Mouse (Mus musculus) lung, embryonic 14.5 days (tissue): ENCODE results near the gene Nectin1. TPM values are rescaled to one million over a fixed set of nuclear protein-coding genes. Genes with fewer than 3 reads are reported as not detected.

Experiments
- ATAC-seq: fragments of 200-750 bp; cut with Nextera tagmentation; 2 replicates; pipeline ENCODE4 v1.8.0; 2017; ENCODE audit warnings: mild to moderate bottlenecking, moderate TSS enrichment, moderate library complexity; ENCODE audit not compliant: insufficient read depth
- DNase-seq: peaks from one replicate; pipeline ENCODE4 v3.0.0-alpha.2; 2015
- H3K27ac ChIP-seq: fragments of 300-500 bp; sonication (generic); 2 replicates; pipeline ENCODE4 v1.5.1; 2014; ENCODE audit warnings: low read depth, mild to moderate bottlenecking, moderate library complexity
- H3K27me3 ChIP-seq: fragments of 300-500 bp; sonication (generic); 2 replicates; pipeline ENCODE4 v1.6.1; 2014; ENCODE audit warnings: low read length, control low read depth; ENCODE audit not compliant: insufficient read depth
- H3K36me3 ChIP-seq: fragments of 300-500 bp; sonication (generic); 2 replicates; pipeline ENCODE4 v1.6.1; 2014; ENCODE audit warnings: control low read depth; ENCODE audit not compliant: insufficient read depth
- H3K4me1 ChIP-seq: fragments of 300-500 bp; sonication (generic); 2 replicates; pipeline ENCODE4 v1.6.1; 2014; ENCODE audit warnings: antibody characterized with exemption, control low read depth; ENCODE audit not compliant: insufficient read depth
- H3K4me2 ChIP-seq: fragments of 300-500 bp; sonication (generic); 2 replicates; pipeline ENCODE4 v1.6.1; 2014; ENCODE audit warnings: mild to moderate bottlenecking
- H3K4me3 ChIP-seq: fragments of 300-500 bp; sonication (generic); 2 replicates; pipeline ENCODE4 v1.5.1; 2014; ENCODE audit warnings: low read depth, low read length
- H3K9ac ChIP-seq: fragments of 300-500 bp; sonication (generic); 2 replicates; pipeline ENCODE4 v1.6.1; 2014
- H3K9me3 ChIP-seq: fragments of 300-500 bp; sonication (generic); 2 replicates; pipeline ENCODE4 v1.6.1; 2016; ENCODE audit warnings: low read depth, low read length, control low read depth
- CTCF ChIP-seq: IDR thresholded peaks from 2 replicates; pipeline ENCODE4 v1.5.1; 2016; ENCODE audit warnings: antibody characterized with exemption, low read depth
- WGBS: fragments of 180-500 bp; shearing (Covaris S2); extraction: QIAGEN DNeasy Blood & Tissue Kit; methylation state at CpG from one replicate; pipeline ENCODE4 v1.1.7; 2014; 5-methylcytosine and 5-hydroxymethylcytosine counted together
- polyA plus RNA-seq: library from polyadenylated mRNA; unstranded; fragments of >200 nt; fragmentation: Nextera tagmentation; extraction: Ambion mirVana; gene quantifications from 2 replicates; pipeline ENCODE4 v1.2.1, GENCODE M21; 2014

Gene Nectin1
- polyA plus RNA-seq, 1 experiment from 2014 or later, result 6.7 TPM

DNA sequence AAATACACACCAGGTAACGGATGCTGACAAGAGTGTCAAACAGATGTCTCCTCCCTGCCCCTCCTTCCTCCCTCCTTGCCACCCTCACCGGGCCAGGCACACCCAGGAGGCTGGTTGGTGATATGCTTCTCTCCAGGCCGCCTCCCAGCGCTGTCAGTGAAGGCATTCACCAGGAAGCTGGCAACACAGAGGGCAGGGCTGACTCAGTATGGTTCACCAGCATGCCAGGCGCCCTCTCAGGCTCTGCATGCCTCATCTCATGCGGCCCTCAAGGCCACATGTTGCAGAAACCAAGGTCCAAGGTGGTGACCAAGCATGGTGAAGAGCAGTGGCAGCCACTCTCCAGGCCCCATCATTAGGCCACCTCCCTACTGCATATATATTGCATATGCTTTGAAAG, 11.9 kb upstream of the Nectin1 start:
- no peak overlapping the region for H3K27ac ChIP-seq
- H3K4me3 ChIP-seq, result no peak overlapping the region
- no peaks in the 10 kb centered on the region for H3K36me3 ChIP-seq
- H3K27me3 ChIP-seq, result no peaks in the 10 kb centered on the region
- H3K4me1 ChIP-seq, result 0 out of 2 replicates have a peak, but pooled peaks cover 6% of the 10 kb centered on the region
- H3K9me3 ChIP-seq, result no peaks in the 10 kb centered on the region
- no peak overlapping the region for H3K9ac ChIP-seq
- ATAC-seq (no peak), DNase-seq (no peak)
- no peak overlapping the region for H3K4me2 ChIP-seq
- 57% methylated on average over 6 of the region's 6 CpGs for WGBS
- no peak for TF ChIP-seq CTCF

- no peaks in the 10 kb centered on the region for H3K9me3 ChIP-seq
- TF ChIP-seq CTCF, result no peak
- H3K27me3 ChIP-seq, result no peaks in the 10 kb centered on the region
- H3K27ac ChIP-seq, result no peak overlapping the region
- no peak overlapping the region for H3K4me2 ChIP-seq
- WGBS, result 35% methylated on average over 8 of the region's 8 CpGs
- H3K9ac ChIP-seq, result no peak overlapping the region
- DNase-seq (no peak), ATAC-seq (no peak)
- no peaks in the 10 kb centered on the region for H3K36me3 ChIP-seq
- no peak overlapping the region for H3K4me3 ChIP-seq
- H3K4me1 ChIP-seq, result peaks cover 11% of the 10 kb centered on the region
These were observed 11.1 kb upstream of the Nectin1 start for GRCm38 (mm10) chr9:43732671-43733070.

DNA sequence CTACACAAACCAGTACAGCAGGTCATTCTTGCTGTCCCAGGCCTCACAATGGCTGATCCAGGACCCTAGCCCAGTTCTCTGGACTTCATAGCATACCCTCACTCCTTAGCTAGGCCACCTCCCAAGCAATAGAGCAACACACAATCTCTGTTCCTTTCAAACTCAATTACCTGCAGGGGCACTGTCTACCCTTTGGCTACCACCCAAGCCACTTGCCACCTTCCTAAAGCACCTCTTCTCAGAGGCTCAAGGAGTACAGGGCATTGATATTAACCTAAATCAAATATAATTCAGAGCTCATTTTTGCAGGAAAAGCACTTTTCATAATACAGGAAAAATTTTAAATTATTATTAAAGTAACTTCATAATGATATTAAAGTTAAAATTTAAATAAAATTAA, 8.8 kb upstream of the Nectin1 start:
- no peaks in the 10 kb centered on the region for H3K9me3 ChIP-seq
- no peaks in the 10 kb centered on the region for H3K27me3 ChIP-seq
- peak; percentile 8; the same call in 1 of the 2 replicates for TF ChIP-seq CTCF
- peak; percentile 36 for DNase-seq
- no peaks in the 10 kb centered on the region for H3K36me3 ChIP-seq
- H3K4me1 ChIP-seq, result peaks cover 5% of the 10 kb centered on the region
- ATAC-seq, result no peak
- no peak overlapping the region for H3K4me3 ChIP-seq
- no peak overlapping the region for H3K27ac ChIP-seq
- H3K9ac ChIP-seq, result no peak overlapping the region
- no peak overlapping the region for H3K4me2 ChIP-seq

DNA sequence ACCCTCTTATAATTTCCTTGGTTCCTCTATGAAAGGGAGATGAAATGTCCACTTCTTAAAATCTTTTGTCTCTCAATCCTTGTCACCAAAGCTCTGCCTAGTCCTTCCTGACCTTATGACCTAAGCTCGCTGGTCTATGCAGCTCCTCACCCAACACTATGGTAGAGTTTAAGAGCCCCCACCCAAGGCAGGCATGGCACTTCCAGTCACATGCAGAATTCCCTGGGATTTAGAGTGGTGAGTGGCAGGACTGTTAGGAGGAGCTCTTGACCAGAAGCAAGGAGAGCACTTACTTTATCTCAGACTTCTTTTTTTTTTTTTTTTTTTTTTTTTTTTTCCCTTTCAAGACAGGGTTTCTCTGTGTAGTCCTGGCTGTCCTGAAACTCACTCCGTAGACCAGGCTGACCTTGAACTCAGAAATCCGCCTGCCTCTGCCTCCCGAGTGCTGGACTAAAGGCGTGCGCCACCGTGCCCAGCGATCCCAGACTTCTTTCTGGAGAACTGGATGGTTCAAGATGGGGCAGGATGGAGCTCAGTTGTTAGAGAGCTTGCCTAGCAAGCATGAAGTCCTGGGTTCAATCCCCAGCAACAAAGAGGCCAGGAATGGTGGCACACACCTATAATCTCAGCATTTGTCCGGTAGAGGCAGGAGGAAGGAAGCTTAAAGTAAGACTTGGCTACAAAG, 7.6 kb upstream of the Nectin1 start:
- H3K9me3 ChIP-seq, result no peaks in the 10 kb centered on the region
- 83% methylated on average over 9 of the region's 9 CpGs for WGBS
- no peak overlapping the region for H3K27ac ChIP-seq
- no peak overlapping the region for H3K4me2 ChIP-seq
- H3K27me3 ChIP-seq, result no peaks in the 10 kb centered on the region
- no peak overlapping the region for H3K9ac ChIP-seq
- H3K4me1 ChIP-seq, result peaks cover 5% of the 10 kb centered on the region
- DNase-seq (no peak), ATAC-seq (no peak)
- H3K36me3 ChIP-seq, result no peaks in the 10 kb centered on the region
- no peak for TF ChIP-seq CTCF
- no peak overlapping the region for H3K4me3 ChIP-seq

- no peak overlapping the region for H3K9ac ChIP-seq
These were observed 6.5 kb upstream of the Nectin1 start for GRCm38 (mm10) chr9:43737331-43737730.

DNA sequence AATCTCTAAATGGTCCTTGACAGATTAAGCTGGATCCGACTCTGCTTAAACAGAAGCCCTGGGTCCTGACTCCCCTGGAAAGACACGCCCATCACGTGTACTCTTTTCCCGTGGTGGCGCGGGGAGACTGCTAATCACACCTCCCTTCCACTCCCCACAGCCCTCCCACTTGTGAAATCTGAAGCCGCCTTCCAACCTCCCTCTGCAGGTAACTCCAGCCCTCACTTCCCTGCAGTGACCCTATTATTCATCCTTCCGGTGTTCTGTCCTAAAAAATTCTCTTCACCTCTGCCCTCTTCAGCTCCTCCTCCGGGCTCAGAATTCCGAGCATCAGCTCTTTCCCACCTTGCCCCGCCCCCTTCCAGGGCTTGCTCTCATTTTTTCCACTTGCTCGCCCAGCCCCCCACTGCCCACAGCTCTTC, 5.9 kb upstream of the Nectin1 start:
- peak overlapping the region; percentile 54 for H3K27ac ChIP-seq
- no peaks in the 10 kb centered on the region for H3K27me3 ChIP-seq
- no peaks in the 10 kb centered on the region for H3K36me3 ChIP-seq
- peak overlapping the region; percentile 37 for H3K4me2 ChIP-seq
- no peak overlapping the region for H3K9ac ChIP-seq
- H3K4me3 ChIP-seq, result 0 out of 2 replicates have a peak overlapping the region, but pooled peaks have one; percentile 8
- H3K4me1 ChIP-seq, result peaks cover 5% of the 10 kb centered on the region
- TF ChIP-seq CTCF, result no peak
- no peaks in the 10 kb centered on the region for H3K9me3 ChIP-seq
- WGBS, result 2% methylated on average over 12 of the region's 12 CpGs
- ATAC-seq (peak; percentile 48), DNase-seq (peak; percentile 55)

More at GRCm38 (mm10) chr9:43737331-43737730, 6.5 kb upstream of the Nectin1 start:
- Histone ChIP-seq H3K4me1 (peaks cover 5% of the 10 kb centered on the region), H3K9me3 (no peaks in the 10 kb centered on the region), H3K36me3 (no peaks in the 10 kb centered on the region), H3K4me3 (no peak overlapping the region), H3K27me3 (no peaks in the 10 kb centered on the region), H3K27ac (peak overlapping the region; percentile 54), H3K4me2 (peak overlapping the region; percentile 37)
- peak; percentile 73 for DNase-seq
- peak; percentile 32; the same call in 1 of the 2 replicates for ATAC-seq
- WGBS, result 3% methylated on average over 3 of the region's 3 CpGs
- TF ChIP-seq CTCF, result no peak

- Histone ChIP-seq H3K9me3 (no peaks in the 10 kb centered on the region), H3K27me3 (no peaks in the 10 kb centered on the region), H3K4me1 (peaks cover 5% of the 10 kb centered on the region), H3K36me3 (no peaks in the 10 kb centered on the region), H3K9ac (no peak overlapping the region), H3K4me2 (peak overlapping the region; percentile 37), H3K4me3 (no peak overlapping the region), H3K27ac (no peak overlapping the region)
- TF ChIP-seq CTCF, result no peak
- DNase-seq, result no peak
- WGBS, result 22% methylated on average over 6 of the region's 6 CpGs
- ATAC-seq, result no peak
These were observed 5.2 kb upstream of the Nectin1 start for GRCm38 (mm10) chr9:43738480-43739084.
